Mouse (Mus musculus) cerebellum, postnatal 25 days (tissue): Measurements from ENCODE around the gene Evi5.

Source experiments
- DNase-seq, 2 experiments: peaks; one replicate each; pipeline ENCODE4 v3.0.0; 2021; ENCODE audit warnings: mixed read lengths in 2 of 2

Gene Evi5

DNA sequence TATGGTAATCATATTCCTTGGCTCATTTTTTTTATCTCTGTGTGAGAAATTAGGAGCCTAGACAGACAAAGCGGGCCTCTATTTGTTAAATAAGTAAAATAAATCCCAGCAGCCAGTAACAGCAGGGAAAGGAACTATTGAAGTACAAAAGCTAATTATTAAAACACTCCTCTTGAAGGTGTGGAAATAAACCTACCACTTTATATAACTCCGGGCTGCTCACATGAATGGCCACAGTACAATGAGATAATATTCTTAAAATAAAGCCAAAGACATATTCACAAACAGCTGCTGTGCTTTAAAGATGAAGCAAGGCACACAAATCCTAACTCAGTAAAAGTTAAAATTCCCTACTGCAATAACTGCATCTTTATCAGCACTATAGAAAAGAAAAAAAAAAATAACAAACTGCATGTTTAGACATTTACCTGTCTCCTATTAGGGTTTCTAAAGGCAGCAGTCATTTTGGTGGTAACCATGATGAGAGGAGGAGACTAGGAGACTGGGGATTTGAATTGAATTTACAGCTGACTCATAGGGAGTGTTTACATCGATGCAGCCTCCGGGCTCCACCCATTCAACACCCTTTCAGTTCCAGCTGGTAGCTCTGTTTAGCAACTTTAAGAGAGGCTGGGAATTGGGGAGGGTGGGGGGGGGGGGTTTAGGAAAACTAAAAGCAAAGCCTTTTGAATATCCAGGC lies at the start of gene Evi5:
TSS of gene Evi5 (minus strand) at position 547 of the 700 bp plus-strand sequence.
- DNase-seq: no peak

DNA sequence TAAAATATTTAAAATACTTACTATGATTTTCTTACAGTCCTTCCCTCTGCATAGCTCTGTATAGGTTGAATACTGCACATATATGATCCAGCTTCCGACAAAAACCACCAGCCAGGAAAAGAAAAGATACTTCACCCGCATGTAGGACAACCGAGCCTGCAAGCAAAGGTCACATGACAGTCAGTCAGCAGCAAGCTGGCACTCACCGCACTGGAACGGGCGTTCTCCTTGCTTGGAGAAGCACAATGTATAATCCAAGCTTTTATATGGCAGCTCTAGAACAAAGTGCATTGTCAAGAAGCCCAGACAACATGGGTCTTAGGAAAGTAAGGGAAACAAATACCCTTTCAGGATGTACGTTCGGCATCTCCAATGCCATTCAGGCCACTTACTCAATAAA lies 49.7 kb upstream of the Evi5 start:
- peak; percentile 65 to 79 for DNase-seq

DNA sequence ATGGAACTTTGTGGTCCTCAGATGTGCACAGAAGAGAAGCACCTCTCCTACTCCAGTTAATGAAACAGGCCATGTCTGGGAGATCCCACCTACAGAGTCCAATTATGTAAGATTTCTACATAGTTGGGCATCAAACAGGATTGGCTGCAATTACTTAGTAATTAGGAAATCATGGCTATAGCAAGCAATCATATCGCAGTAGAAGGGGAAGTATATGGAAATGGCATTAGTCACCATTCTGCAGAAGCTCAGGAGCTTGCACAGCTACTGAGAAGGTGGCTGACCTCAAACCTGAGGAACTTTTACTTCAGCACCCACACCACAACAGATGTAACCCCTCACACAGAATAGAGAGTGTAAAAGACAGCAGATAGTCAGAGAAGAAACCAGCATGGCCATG lies 47.9 kb upstream of the Evi5 start:
- no peak for DNase-seq

DNA sequence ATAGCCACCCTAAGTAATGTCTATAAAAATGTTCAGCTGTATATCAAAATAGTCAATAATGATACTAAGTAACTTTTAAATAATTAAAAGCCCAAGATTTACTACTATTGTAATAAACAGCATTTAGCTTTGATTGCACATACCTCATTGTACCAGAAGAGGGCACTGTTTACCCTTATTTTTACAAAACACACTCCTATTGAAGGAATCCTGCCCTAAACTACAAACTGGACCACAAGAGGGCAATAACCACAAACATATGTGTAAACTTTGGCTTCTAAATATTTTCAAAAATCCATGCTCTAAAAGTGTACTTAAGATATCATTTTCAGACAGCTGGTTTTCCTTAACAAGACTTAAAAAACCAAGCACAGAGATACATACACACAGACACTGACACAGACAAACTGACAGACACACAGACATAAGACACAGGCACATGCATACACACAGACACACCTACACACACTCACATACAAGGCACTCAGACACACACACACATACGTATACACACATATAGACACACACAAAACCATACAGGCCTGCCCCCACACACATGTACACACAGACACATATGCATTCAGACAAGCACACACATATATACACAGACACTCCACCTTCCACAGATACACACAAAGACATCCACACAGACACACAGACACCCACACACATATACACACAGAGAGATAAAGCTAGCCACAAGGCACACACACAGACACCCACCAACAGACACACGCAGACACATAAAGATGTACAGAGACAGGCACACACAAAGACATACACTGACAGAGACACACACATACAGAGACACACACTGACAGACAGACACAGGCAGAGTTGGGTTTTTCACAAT lies 46.7 kb upstream of the Evi5 start:
- peak; percentile 15 to 62 for DNase-seq

DNA sequence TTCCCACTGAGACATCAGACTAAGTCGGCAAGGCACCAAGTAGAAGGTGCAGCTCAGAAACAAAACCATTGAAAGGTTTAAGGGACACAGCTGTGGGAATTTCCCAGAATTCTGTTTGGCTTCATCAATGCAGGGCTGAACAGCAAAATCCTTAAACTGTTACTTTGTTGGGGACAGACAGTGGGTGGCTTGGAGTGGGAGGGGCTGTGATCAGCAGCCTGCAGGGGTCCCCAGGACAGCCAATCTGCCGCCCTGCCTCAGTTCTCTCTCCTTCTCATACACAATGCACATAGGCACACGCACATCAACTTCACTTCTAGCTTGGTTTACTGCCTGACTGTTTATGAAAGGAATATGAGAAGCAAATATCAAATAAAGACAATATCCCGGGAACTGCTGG lies 40.4 kb upstream of the Evi5 start:
- DNase-seq: no peak

DNA sequence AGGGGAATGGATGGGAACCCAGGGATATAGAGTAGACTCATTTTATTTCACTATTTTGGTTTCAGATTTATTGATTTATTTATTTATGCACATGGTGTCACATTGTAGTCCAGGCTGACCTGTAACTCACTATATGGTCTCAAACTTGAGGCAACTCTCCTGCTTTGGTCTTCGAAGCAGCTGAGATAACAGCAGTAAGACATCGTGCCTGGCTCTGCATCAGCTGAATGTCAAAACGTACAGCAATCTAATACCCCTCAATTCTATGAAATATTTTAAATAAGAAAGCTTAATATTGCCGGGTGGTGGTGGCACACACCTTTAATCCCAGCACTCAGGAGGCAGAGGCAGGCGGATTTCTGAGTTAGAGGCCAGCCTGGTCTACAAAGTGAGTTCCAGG lies 36.1 kb upstream of the Evi5 start:
- DNase-seq: no peak

DNA sequence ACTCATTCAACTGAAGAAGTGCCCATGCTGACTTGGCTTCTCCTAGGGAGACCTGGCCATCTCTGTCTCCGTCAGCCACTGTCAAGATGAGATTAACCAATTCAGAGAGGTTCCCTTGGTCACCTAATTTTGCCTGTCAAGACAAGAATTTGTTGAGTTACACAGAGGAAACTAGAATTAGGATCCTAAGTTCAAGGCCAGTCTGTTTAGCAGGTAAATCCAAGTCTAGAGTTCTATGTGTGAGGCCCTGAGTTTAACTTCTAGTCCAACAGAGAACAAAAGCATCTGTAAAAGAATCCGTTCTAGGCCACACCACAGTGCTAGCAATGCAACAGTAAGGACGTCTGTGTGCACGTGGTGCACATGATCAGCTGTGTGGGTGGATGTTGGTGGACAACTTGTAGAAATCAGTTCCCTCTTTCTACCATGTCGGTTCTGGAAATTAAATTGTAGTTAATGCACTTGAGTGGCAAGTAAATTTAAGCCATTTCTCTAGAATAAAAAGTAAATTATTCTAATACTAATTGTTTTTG lies 35.2 kb upstream of the Evi5 start:
- DNase-seq: no peak

DNA sequence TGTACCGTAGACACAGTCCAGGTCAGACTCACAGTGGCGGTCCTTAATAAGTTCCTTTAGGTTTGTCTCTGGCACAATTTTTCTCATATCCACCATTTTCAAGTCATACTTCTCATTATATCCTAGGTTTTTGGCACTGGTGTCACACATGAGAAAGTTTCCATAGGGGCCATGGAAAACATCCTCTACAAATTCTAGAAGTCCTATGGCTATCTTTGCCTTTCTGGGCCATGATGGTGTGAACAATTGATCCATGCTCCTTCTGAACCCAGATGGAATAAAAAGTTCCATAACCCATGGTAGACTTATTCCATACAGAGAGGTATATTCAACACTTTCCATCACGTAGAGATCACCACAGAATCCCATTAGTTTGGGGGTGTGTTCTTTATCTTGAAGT lies 34.8 kb upstream of the Evi5 start:
- DNase-seq: no peak

DNA sequence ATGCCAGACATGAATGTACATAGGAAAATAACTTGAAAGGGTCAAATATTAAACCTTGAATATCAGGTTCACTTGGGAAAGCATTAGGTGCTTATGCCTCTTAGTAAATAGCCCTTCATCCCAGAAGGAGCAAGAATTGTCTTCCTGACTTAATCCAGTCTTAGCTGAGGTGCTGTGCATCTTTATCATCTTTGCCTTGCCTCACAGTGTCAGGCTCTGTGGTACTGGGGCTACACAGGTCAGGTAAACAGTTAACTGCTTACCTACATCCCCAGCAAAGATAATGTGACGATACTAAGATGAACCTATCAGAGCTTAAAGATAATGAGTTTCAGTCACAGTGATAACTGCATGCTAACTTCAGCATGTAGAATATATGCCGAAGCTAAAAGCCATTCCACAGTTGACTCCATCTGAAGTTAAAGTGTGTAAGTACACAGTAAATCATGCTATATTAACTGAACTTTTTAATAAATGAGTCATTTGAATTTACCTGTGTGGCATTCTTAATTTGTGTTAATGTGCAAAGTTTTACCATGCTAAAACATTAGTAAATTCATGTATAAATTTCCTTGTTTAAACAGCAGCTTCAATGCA lies 33.7 kb upstream of the Evi5 start:
- no peak for DNase-seq

DNA sequence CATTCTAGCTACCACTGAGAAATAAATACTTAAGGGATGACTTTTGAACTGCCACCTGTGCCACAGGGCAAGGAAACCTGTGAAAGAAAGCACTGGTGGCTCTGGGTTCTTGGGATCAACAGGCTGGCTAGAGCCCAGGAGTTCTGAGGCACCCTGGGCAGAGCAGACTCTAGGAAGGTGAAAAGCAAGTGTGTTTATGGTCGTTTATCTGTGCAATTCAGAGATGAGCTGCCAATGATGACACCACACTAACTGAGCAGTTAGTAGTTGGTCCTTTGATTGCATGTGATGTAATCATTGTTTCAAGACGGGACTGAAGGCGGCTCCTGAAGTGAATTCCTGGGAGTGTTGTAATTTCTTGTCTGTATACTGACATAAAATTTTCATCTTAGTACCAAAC lies 29.4 kb upstream of the Evi5 start:
- DNase-seq: no peak

DNA sequence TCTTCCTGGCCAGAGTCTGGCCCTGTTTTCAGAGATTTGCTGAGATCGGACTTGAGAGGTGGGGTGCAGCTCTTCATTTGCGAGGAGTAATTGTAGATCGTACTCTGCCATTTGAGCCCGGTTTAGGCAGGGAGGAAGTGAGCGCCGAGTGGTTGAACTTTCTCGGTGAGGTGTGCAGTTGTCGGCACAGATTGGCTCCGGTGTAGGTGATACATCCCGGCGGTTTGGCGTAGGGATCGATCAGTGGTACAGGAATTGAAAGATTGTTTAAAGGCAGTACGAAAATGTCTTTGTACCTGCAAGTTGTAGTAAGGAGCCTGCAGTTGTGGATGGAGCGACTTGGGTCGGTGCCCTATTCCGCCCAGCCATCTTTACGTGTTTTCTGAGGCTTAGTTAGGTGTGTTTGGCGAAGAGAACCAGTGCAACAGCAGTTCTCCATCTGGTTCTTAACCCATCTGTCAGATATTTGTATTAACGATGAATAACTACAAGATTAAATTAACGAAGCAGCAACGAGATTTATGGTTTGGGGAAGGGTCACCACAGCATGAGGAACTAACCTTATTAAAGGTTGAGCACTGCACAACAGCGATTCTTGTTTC lies 26.2 kb upstream of the Evi5 start:
- peak in 1 of 2 experiments; percentile 26 for DNase-seq

DNA sequence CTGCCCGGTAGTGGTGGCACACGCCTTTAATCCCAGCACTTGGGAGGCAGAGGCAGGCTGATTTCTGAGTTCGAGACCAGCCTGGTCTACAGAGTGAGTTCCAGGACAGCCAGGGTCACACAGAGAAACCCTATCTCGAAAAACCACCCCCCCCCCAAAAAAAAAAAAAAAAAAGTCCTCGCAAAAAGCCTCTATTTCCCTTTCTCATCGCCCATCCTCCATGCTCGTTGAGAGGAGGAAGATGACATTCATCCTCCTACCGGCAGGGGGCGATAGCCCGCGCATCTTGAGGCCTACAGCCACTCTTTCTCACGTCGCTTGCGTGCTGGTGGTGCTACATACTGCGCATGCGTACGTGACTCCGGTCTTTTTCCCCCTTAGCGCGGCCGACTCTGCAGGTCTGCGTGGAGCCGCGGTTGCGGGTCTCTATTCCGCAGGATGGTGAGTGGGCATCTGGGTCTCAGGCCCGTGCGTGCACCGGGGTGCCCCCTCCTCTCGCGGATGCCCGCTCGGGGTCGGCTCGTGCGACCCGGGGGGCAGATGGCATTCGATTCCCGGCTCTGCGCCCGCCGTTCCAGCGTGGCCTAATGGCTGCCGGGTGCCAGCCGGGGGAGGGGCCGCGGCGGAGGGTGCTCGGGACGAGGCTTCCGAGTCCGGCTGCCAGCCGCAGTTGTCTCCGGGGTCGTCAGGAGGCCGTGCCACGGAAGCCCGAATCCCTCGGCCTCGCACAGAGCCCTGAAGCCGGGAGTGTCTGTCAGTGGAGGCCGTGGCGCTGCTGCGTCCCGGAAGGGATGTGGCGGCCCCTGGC lies 25.5 kb upstream of the Evi5 start, which contains the start of gene Rpl5:
TSS of gene Rpl5 (plus strand) at position 297 of the 808 bp plus-strand sequence.
- peak; percentile 97 to 98 for DNase-seq

DNA sequence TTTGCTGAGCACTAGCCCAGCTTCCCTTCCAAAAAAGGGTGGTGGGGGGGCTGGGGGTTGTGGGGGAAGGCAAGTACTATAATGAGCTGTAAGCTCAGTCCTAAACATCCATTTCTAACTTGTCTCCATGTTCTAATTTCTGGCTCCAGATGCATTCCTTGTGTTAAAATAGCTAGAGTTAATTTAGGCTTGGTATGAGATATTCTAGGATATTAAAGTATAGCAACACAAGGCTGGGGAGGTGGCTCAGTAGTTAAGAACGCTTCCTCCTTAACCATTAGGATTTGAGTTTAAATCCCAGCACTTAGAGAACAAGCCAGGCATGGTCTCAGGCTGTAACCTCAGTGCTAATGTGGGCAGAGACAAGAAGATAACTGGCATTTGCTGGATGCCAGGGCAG lies 21.4 kb upstream of the Evi5 start:
- no peak for DNase-seq

DNA sequence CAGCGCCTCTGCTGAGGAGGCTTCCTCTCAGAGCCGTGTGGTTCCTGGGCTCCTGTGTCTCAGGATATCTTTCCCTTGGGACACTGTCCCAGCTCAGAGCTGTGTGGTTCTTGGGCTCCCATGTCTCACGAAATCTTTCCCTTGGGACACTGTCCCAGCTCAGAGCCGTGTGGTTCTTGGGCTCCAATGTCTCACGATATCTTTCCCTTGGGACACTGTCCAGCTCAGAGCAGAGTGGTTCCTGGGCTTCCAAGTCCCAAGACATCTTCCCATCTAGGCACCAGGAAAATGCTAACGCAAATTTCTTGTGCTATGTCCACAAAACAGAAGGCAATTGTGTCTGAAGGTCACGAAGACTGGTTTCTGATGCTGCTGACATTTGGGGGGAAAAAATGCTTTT lies 19.8 kb upstream of the Evi5 start:
- DNase-seq: no peak

DNA sequence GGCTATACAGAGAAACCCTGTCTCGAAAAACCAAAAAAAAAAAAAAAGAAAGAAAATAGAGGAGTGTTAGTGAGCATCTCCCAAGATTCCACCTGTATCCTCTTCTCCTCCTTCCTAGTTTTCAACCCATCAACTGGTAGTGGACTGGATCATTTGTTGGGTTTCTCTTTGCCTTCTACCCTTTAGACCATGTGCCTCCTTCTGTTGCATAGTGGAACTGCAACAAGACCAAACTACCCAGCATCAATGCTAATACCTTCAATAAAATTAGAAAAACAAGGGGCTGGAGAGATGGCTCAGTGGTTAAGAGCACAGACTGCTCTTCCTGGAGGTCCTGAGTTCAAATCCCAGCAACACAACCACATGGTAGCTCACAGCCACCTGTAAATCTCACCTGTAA lies 16.6 kb upstream of the Evi5 start:
- peak in 1 of 2 experiments; percentile 27 for DNase-seq

DNA sequence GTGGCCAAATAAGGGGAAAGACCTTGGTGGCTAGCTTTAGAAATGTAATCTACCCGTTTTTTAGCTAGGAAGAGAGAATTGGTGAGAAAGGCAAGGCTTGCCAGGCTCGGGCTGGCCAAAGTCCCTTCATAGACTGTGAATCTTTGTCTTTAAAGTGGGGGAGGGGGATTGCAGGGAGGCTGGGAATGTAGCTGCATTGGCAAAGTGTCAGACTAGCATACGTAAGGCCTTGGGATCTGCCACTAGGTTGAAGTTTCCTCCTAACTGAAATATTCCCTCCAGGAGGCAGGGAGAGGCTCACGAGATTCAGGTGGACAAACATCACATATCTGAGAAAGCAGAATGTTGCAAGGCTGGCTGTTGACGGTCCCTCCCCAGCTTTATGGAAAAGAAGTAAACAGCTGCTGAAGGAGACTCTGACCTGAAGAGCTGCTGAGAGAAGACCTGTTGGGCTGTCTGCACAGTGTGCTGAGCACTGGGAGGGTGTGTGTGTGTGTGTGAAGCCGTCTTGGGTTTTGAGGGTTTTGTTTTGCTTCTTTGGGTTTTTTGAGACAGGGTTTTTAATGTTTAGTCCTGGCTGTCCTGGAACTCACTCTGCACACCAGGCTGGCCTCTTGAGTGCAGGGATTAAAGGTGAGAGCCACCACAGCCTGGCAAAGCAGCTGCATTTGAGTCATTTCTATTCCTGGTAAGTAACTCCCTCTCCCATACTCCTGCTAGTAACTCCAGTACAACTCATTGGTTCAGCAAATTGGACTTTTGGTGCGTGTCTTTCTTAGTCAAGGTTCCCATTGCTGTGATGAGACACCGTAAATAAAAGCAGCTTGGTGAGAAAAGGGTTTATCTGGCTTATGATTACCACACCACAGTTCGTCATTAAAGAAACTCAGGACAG lies 15.3 kb upstream of the Evi5 start:
- DNase-seq: no peak

DNA sequence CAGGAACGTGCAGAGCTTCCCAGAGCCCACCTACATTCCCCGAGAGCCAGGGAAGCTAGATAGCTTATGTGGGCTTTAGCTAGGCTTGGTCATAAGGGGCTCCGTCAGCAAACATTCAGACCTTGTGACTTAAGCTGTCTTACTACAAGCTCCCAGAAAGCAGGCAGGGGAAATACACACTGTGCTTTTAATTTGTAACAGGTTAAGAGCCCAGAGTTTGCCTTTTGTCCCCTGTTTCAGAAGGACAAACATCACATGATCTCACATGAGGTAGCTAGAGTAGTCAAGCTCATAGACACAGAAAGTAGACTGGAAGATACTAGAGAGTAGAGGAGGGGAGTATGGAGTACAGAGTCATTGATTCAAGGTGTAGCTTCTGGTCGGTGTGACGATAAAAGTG lies 5.8 kb upstream of the Evi5 start:
- DNase-seq: no peak

DNA sequence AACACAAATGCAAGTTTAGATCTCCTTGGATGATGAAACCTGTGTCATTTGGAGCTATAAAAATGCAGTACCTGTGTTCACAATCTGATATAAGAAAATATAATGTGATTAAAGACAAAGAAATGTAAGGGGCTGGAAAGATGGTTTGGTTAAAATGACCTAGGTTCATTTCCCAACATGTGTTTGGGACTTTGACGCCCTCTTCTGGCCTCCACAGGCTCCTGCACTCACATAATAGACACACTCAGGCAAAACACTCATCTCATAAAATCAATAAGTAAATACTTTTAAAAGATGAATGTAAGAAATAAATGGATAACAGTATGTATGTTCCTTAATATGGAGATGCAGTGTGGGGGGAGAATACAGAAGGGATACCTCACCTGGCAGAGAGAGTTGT lies 2.1 kb upstream of the Evi5 start:
- DNase-seq: no peak

DNA sequence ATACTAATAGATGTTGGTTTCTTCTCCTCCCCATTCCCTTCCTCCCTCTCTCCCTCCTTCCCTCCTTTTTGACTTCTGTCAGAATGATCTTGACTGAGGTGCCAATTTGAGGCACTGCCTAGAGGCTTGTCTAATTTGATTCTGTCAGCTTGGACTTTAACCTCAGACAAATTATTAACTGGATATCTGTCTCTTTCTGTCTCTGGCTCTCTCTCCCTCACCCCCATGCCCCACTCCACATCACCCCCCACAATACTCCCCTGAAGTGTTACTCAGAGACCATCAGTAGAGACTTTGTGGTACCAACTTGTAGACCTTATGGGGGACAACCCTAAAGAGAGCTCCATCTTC lies 329 bp upstream of the Evi5 start:
- DNase-seq: no peak

DNA sequence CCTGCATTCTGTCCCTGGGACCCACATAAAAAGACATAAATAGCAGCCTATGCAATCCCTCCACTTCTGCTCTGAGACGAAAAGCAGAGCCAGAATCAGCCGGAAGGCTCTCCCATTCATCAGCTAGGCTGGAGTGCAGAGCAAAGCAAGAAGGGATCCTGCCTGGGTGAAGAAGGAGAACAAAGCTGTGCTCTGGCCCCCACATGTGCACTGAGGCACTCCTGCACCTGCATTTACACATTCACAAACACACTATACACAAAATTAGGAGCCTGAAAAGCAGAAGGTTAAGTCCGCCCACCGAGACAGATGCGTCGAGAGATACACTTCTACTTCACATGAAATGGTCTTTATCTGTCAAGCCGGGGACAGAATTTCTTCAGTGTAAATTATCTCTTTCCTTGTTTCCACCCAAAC lies 1.0 kb downstream of the Evi5 start:
- DNase-seq: no peak

DNA sequence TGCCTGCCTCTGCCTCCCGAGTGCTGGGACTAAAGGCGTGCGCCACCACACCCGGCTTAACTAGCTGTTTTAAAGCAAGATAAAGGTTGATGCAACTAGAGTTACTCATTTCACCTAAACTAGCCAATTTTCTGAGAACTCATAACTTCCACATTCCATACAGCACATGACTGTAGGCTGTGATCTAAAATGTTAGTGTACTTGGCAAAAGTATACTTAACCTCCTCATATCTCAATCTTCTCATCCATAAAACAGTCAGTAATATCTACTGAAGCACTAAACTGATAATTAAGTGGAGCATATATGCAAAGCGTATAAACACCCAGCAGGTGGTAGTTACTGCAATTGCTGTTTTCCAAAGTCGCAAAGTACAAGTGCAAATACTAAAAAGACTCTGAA lies 1.6 kb downstream of the Evi5 start:
- no peak for DNase-seq
